Mouse (Mus musculus) megakaryocyte, adult 5-6 weeks (primary cell): Measurements from ENCODE around the gene Cyth1. TPM values are rescaled to one million over a fixed set of nuclear protein-coding genes. Genes with fewer than 3 reads are reported as not detected.
A peak's percentile ranks its signal among the peaks of the same experiment; 100 is the strongest.

ENCODE experiments used
- ATAC-seq: 2 replicates; pipeline ENCODE4 v1.8.0; 2016; ENCODE audit warnings: mild to moderate bottlenecking, inconsistent platforms; ENCODE audit not compliant: poor library complexity, severe bottlenecking
- total RNA-seq, 2 experiments: library from RNA; stranded (forward) in 1 of 2; stranded (reverse) in 1 of 2; fragments of 153-499, 151-499 nt in 1 of 2; fragments of 221-1000, 200-1000 nt in 1 of 2; gene quantifications; 2 replicates each; pipeline versions ENCODE4 v1.2.3 to v1.2.4; 2015 to 2017

The Cyth1 gene
- total RNA-seq, 2 experiments from 2014 or later = 21.9 to 84.3 TPM

- peak; percentile 90 for ATAC-seq
Observed at GRCm38 (mm10) chr11:118254159-118254951, 6.0 kb upstream of the Cyth1 start.

DNA sequence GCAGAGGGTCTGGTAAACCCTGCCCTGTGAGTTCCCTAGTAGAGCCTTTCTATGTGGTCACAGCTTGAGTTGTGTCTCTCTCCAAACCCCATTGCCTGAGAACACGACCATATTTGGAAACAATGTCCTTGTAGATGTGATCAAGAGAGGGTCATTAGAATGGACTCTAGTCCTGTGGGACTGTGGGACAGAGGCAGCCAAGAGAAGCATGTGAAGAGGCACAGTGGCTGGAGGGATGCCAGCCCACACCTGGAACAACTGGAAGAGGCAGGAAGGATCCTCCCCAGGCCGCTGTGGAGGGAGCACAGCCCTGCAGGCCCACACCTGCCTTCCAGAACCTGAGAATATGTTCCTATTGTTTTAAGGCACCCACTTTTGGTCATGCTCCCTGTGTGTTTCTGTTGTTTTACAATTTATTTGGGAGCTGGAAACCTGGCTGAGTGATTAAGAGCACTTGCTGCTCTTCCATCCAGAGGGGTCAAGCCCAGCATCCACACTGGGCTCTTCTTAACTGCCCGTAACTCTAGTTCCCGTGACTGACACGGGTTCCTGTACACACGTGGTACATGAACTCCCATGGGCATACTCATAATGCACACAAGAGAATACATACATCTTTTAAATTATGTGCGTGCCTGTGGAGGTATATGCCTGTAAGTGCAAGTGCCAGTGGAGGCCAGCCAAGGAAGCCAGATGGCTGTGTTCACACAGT lies 5.2 kb upstream of the Cyth1 start:
- ATAC-seq = peak; percentile 6; the same call in 1 of the 2 replicates

GRCm38 (mm10) chr11:118249012-118249383 lies 606 bp upstream of the Cyth1 start:
- ATAC-seq = peak; percentile 12

DNA sequence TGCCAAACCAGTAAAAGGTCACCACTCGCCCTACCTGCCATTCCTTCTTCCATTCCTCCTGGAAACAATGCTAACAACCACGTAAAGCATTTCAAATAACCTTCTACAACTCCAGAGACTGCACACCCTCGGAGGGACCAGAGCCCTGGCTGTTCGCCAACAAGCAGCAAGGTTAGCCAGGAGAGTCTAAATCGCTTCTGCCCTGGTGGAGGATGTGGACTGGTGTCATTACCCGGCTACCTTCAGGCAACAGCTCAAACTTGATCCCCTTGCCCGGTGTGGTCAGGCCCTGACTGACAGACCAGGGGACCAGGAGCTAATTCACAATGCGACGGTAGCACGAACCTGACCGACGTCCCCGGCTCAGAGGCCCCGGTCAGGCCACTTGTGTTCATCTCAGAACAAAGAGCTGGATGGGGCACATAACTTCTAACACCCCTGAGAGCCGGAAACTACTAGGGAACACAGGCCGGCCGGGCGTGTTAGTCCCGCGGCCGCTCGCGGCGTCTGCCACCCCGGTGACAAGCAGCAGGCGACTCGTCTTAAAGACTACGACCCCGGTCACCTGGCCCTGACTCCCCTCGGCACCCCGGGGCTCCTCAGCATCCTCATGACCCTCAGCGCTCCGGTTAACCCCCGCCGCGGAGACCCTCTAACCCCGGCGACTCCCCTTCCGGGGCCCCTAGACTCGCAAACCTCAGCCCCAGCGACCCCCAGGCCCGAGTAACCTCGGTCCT lies 865 bp downstream of the Cyth1 start:
- peak; percentile 17; the same call in 1 of the 2 replicates for ATAC-seq

DNA sequence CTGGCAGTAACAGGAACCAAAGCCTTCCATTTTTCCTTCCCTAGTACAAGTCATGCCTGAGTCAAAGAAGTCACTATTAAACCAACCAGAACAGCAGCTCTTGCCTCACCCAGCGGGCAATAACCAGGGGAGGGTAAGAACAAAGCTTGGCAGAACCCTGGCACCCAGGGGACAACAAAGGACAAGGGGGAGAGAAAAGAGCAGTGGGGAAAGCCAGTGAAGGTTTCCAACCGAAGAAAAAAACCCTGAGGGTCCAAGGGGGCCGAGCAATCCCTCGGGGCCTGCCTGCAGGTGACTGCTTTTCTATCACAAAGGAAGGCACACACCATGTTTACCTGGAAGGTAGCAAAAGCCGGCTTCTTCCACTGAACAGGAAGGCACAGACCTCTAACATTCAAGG lies 1.7 kb downstream of the Cyth1 start:
- ATAC-seq = no peak

DNA sequence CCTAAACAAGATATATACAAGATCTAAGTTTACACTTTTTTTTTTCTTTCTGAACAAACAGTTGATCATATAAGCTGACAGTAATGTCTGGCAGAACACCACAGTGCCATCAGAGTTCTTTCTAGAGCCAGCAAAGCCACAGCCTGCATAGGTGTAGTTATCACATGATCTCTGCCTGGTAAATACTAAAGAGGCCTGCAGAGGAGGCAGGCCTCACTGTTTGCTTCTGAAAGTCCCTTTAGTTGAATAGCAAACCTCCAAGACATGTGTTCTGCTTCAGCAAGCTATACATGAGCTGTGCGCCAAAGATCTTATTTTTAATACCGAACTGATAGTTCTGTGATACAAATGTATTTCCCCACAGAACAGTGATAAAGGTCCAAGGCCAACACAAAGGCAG lies 3.3 kb downstream of the Cyth1 start:
- ATAC-seq = no peak

GRCm38 (mm10) chr11:118243627-118244261 lies 4.6 kb downstream of the Cyth1 start:
- no peak for ATAC-seq

DNA sequence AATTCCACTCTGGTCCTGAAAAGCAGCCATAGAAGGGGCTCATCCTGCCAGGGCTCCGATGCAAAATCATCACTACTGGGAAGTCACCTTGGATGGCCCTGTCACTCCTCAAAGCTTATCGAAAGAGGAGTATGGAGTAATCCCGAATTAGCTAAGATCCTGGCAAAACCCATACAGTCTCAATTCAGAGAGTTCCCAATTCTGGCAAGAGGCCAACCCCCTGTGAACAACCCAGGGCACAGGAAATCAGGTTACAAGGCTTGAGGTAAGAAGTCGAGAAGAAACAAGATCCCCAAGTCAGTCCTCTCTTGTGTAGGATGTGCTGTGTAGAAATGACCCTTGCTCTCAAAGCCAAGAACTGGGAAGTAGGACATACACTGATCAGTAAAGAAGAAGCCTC lies 5.9 kb downstream of the Cyth1 start:
- no peak for ATAC-seq

DNA sequence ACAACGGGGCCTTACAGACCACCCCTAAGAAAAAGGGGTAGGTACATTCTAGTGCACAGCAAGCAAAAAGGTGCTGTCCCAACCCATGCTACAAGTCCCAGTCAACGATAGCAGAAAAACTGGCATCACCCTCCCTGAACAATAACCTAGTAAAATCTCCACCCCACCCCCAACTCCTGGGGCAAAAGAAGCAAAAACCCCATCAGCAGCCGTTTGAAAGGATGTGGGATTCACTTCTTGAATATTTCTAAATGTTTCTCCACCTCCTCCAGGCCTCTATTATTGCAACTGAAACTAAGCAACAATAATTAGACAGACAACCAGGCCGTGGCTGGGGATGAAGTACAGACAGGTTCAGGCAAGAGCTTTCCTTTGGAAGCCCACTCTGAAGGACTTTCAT lies 8.0 kb downstream of the Cyth1 start:
- ATAC-seq = no peak

DNA sequence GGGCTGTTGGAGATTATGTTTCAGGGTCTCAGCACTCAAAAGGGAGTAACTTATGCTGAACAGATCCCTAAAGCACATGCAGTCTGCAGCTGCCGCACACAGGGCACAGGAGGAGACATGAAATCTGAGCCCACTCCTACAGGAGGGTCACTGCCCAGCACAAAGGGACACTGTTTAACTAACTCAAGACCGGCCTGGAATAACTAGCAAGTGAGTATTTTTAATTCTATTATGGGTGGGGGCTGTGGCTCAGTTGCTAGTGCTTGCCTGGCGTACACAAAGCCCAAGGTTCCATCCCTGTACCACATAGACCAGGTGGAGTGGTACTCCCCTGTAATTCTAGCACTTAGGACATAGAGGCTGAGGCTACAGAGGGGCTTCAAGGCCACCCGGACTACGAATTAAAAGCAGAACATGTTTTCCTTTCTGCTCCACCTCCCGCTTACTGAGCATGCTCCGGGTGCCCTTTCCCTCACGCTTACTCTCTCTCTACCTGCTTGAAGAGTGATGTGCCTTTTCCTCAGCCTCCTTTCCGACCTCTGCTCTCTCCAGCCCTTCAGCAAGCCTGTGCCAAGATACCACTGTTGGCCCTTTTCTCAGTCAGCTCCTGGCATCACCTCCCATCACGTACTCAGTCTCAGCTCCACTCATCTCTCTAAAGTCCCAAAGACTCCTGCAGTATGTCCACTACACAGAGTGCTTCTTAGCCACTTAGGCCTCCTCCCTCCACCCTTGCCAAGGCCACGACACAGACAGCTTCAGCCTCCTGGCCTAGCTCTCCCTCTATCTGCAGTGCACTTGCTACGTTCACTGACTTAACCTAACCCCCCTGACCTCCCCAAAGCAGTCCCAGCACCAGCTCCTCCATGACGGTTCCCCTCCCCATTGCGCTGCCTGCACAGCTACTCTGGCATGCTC lies 8.9 kb downstream of the Cyth1 start:
- ATAC-seq = no peak

DNA sequence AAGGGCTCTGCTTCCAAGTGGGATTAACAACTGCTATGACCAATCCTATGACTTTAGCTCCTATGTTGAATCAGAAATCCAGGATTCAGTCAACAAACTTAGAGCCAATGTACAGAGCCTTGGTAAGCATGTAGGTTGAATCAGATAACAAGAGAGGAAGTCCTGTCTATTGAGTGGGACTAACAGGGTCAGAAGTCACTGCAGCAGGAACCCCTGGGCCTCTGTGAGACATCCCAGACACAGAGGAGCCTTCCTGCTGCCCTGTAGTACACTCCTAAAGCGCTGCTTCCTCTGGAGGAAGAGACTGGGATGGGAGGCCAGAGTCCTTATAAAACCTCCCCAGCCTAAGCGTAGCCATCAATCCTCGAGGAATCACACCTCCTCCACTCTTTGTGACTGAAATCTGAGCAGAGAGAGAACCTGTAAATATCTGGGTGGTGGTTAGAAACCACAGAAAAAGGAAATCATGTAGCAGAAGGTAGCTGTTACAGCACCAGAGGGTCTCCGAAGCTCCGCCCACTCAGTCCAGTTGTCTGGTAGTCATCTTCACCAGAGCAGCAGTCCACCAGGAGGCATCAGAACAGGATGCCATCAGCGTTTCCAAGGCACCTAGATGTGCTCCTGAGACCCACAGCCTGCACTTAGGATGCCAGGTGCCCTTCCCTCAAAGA lies 11.7 kb downstream of the Cyth1 start:
- ATAC-seq = peak; percentile 28

DNA sequence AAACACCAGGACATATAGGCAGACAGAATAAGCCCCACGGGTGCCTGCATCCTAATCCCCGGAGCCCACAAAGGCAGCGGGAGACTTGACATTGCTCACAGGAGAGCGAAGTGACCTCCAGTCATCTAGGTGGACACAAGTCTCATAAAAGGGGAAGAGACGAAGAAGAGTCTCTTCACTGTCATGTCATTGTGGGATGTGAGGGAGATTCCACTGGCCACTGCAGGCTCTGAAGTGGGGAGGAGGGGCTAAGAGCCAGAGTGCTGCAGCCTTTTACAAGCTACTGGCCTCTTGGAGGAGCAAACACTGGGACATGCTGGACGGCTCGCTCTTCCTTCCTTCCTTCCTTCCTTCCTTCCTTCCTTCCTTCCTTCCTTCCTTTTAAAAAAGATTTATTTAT lies 13.5 kb downstream of the Cyth1 start:
- peak; percentile 59 for ATAC-seq

DNA sequence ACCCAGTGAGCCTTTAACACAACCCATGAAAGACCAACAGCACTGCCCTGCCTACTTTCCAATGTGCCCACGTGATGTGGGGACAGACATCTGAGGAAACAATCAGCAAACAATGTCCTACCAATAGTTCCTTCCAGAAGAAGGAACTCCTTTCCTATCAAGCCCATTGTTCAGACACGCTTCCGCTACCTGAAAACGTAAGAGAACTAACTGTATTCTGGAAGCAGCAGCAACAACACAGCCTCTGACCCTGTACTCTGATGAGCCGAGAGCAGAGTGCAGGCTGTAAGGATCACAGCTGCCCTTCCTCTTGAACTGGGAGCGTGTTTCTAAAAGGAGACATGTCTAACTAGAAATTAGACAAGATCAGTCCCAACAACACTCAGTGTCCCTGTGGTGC lies 13.9 kb downstream of the Cyth1 start:
- ATAC-seq = peak; percentile 36

- ATAC-seq = no peak
Observed at GRCm38 (mm10) chr11:118233924-118234323, 14.5 kb downstream of the Cyth1 start.

DNA sequence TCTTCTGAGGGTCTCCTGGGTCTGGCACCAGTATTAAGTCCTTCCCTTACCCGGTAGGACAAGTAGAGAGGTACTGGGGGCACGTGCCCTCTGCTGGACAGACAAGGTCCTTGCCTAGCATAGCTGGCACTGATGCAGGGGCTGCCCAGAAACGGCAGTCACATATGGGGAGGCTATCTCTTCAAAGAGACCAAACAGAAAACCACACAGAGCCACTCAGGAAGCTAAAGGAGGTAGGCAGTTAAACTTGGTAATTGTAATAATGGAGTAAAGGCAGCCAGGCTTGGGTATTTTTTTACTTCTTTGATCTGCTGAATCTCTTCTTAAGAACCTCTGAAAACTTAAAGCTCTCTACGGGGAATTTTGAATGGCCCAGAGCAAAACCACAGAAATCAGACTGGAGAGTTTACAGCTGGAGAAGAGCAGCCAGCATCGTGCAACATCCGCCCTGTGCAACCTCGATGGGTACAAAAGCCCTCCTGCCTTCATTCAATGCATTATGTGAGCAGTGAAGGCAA lies 16.0 kb downstream of the Cyth1 start:
- peak; percentile 69 for ATAC-seq

DNA sequence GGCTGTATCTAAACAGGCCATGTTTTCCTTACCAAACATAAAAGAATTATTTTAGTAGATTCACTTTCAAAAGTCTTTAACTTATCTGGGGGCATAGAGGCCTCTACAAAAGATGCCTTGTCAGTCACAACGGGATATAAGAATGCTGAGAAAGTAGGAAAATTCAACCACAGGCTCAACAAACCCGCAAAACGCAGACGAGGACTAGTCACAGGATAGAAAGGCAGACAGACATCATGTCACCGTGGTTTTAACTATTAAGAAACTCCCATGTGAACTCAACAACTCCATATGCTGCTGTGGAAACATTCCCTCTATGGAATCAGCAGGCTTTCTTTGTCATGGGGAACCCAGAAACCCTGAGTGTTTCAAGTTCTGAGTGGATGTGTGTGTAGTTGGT lies 18.5 kb downstream of the Cyth1 start:
- no peak for ATAC-seq

DNA sequence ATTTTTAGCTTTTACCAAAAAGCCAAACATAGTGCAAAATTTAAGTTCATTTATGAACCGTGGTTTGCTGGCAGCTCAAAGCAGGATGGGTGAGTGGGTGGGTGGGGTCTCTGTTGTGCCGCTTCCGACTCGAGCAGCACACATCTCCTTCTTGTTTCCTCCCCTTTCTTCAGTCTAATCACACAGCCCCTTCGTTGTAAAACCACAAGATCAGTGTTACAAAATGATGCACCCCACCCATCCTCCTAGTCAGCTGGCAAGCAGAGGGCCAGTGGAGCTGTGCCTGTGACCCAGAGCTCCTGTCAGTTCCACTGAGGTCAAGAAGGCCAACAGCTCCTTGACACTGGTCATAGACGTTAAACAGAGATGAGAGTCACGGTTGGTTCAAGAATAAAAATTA lies 20.7 kb downstream of the Cyth1 start:
- ATAC-seq = peak; percentile 73

GRCm38 (mm10) chr11:118226850-118227249 lies 21.5 kb downstream of the Cyth1 start:
- ATAC-seq = peak; percentile 7; the same call in 1 of the 2 replicates

DNA sequence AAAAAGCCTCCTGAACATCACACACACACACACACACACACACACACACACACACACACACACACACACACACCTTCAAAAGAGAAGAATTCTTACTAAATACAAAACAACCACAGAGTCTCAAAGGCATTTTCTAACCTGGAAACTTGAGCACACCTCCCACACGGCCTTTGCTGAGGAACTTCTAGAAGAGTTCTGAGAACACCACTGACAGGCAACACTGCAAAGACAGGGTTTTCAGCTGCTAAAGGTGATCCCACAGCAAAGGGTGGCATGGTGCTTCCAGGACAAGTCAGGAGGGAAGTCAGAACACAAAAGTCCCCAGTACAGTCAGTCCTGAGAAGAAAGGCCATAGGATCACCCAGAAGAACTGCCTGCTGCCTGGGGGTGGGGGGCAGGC lies 22.5 kb downstream of the Cyth1 start:
- no peak for ATAC-seq
